Mouse (Mus musculus) ES-Bruce4 (cell line): ENCODE measurements around the gene Cdh13. TPM values are rescaled to one million over a fixed set of nuclear protein-coding genes. Genes with fewer than 3 reads are reported as not detected.

Source experiments
- H3K27ac ChIP-seq: 2 replicates; pipeline ENCODE4 v1.5.1; 2012; ENCODE audit warnings: low read length, inconsistent platforms; ENCODE audit not compliant: insufficient read depth
- H3K27me3 ChIP-seq: 2 replicates; pipeline ENCODE4 v1.6.1; 2012; ENCODE audit warnings: mild to moderate bottlenecking, low read length, inconsistent platforms; ENCODE audit not compliant: control insufficient read depth, poor library complexity, insufficient read depth, severe bottlenecking
- H3K36me3 ChIP-seq: 2 replicates; pipeline ENCODE4 v1.6.1; 2012; ENCODE audit warnings: inconsistent platforms, mild to moderate bottlenecking, low read length, moderate library complexity; ENCODE audit not compliant: control insufficient read depth, poor library complexity, insufficient read depth, severe bottlenecking
- H3K4me1 ChIP-seq: one replicate; pipeline ENCODE4 v1.8.1; 2011; ENCODE audit warnings: low read length; ENCODE audit not compliant: control insufficient read depth, insufficient read depth
- H3K4me3 ChIP-seq: 2 replicates; pipeline ENCODE4 v1.5.1; 2011; ENCODE audit warnings: low read depth, mild to moderate bottlenecking, low read length
- H3K9ac ChIP-seq: 2 replicates; pipeline ENCODE4 v1.6.1; 2012; ENCODE audit warnings: low read depth, mild to moderate bottlenecking, inconsistent platforms; ENCODE audit not compliant: poor library complexity, severe bottlenecking
- H3K9me3 ChIP-seq: replicated peaks from 2 replicates; pipeline ENCODE4 v1.6.1; 2012; ENCODE audit warnings: mild to moderate bottlenecking, low read length, inconsistent platforms; ENCODE audit not compliant: control insufficient read depth, poor library complexity, insufficient read depth, severe bottlenecking
- CTCF ChIP-seq: IDR thresholded peaks from one replicate; pipeline ENCODE4 v1.8.1; 2011; ENCODE audit warnings: low read depth, low read length
- EP300 ChIP-seq: IDR thresholded peaks from 2 replicates; pipeline ENCODE4 v1.6.1; 2011; ENCODE audit warnings: low read depth, low read length; ENCODE audit not compliant: insufficient read depth
- POLR2A ChIP-seq: IDR thresholded peaks from one replicate; pipeline ENCODE4 v1.8.1; 2011; ENCODE audit warnings: low read length; ENCODE audit not compliant: insufficient read depth
- polyA plus RNA-seq: library from polyadenylated mRNA; stranded (reverse); fragments of >200 nt; gene quantifications from 2 replicates; pipeline ENCODE4 v1.2.4, GENCODE M21; 2011; ENCODE audit warnings: low read depth; ENCODE audit not compliant: missing spikeins, insufficient read depth, insufficient read length

Cdh13 gene
- polyA plus RNA-seq, 1 experiment = 2.0 TPM

DNA sequence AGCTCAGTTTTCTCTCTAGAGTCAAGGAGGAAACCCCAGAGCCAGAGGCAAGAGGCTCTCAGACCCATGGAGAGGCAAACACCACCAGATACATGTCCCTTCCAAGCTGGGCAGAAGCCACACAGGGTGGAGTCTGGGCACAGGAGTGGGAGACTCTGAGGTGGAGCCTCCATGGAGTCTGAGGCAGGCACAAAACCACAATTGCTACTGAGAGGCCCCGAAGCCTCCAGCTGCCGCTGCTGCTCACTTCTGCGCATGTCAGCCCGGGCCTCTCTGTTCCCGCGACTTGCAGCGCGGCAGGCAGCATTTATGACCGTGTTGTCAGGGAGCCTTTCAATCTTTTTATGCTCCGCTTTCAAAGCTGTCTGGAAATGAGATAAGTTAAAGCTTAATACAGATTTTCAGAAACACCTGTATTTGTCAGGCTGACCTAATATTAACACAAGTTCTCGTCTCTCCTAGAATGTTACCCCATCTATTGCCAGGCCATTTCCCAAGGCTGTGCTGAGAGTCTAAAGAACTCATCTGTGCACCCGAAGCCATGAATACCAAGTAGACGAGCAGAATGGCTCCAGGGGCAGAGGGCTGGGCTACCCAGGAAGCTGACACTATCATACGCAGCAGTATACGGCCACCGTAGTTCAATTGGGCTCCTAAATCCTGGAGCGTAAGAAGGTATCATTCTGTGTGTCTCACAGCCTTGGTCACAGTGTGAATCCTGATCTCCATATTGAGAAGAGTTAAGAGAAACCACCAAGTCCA lies 30.1 kb downstream of the Cdh13 start:
- Histone ChIP-seq H3K9me3 (no peaks in the 10 kb centered on the region), H3K9ac (no peak overlapping the region), H3K4me1 (no peaks in the 10 kb centered on the region), H3K4me3 (no peak overlapping the region), H3K27ac (no peak overlapping the region), H3K36me3 (no peaks in the 10 kb centered on the region), H3K27me3 (no peaks in the 10 kb centered on the region)
- TF ChIP-seq POLR2A = no peak

DNA sequence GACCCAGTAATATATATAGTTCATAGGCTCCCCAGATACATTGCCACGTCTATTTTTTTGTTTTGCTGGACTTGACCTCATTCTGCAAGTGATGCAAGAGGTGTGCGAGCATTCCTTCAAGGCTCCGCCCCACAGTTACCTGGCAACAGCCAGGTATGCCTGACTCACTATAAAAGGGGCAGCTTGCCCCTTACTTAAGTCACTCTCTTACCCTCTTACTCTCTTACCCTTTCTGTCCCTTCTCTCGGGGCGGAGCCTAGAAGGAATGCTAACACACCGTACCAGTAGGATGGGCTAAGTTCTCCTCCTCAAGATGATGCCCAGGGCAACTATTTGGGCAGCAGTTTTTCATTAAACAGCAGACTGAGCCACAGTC lies 30.6 kb downstream of the Cdh13 start:
- H3K4me3 ChIP-seq = no peak overlapping the region
- no peaks in the 10 kb centered on the region for H3K4me1 ChIP-seq
- no peak overlapping the region for H3K9ac ChIP-seq
- H3K27me3 ChIP-seq = no peaks in the 10 kb centered on the region
- TF ChIP-seq POLR2A = no peak
- no peak for TF ChIP-seq EP300
- no peak for TF ChIP-seq CTCF
- H3K9me3 ChIP-seq = no peaks in the 10 kb centered on the region
- no peaks in the 10 kb centered on the region for H3K36me3 ChIP-seq
- no peak overlapping the region for H3K27ac ChIP-seq

DNA sequence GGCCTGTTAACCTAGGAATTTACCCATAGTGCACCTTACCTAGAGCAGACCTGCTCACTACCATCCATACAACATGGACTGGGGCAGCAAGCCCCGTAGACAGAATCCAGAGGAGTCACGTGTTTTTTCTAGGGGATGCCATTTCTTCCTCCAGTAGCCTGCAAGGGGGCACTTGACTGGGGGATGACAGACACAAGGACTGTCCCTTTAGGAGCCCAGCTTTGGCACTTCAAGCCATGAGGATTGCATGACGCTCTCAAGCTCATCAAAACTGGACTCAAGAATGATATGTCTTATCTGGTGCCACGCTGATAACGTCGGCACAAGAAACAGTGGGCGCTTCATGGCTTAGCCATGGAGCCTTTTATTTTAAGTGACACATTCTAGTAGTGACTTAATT lies 31.4 kb downstream of the Cdh13 start:
- H3K27ac ChIP-seq = no peak overlapping the region
- no peaks in the 10 kb centered on the region for H3K4me1 ChIP-seq
- H3K9ac ChIP-seq = no peak overlapping the region
- H3K9me3 ChIP-seq = no peaks in the 10 kb centered on the region
- no peak overlapping the region for H3K4me3 ChIP-seq
- no peaks in the 10 kb centered on the region for H3K27me3 ChIP-seq
- TF ChIP-seq EP300 (no peak), CTCF (no peak), POLR2A (no peak)
- no peaks in the 10 kb centered on the region for H3K36me3 ChIP-seq

DNA sequence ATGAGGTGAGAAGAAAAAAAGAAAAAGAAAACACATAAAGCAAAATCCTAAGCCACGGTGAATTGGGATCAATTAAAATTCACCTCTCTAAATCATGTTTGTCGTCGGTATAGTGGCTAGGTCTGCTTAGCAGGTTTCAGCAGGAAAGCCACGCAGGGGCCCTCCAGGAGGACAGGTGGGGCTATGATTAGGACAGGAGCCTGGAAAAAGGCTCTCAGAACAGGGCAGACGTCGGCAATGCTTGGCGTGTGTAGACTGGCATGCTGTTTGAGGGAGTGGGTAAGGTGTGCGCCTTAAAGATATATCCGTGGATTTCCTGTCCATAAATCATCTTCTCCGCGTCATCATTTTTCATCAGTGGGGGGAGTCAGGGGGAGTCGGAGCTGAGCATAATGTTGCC lies 32.9 kb downstream of the Cdh13 start:
- TF ChIP-seq EP300 = no peak
- no peaks in the 10 kb centered on the region for H3K9me3 ChIP-seq
- H3K27ac ChIP-seq = no peak overlapping the region
- H3K9ac ChIP-seq = no peak overlapping the region
- H3K36me3 ChIP-seq = no peaks in the 10 kb centered on the region
- no peaks in the 10 kb centered on the region for H3K4me1 ChIP-seq
- no peaks in the 10 kb centered on the region for H3K27me3 ChIP-seq
- no peak overlapping the region for H3K4me3 ChIP-seq

DNA sequence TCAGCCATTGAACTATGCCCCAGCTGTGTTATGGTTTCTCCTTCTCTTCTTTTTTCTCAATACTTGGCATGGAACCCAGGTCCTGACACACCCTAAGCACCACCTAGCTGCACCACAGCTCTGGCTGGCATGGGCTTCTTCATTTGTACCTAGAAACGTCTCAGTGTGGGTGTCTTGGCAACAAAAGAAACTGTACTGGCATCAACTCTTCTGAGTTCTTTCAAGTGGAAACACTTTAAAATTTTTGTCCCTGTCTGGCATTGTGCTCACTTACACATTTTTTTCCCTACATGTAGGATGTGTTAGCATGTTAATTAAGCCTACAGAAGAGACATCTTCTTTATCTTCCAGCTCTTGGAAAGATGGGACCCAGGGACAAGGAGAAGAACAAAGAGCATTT lies 37.0 kb downstream of the Cdh13 start:
- Histone ChIP-seq H3K4me3 (no peak overlapping the region), H3K9me3 (no peaks in the 10 kb centered on the region), H3K36me3 (no peaks in the 10 kb centered on the region), H3K27ac (no peak overlapping the region), H3K4me1 (no peaks in the 10 kb centered on the region), H3K9ac (no peak overlapping the region), H3K27me3 (no peaks in the 10 kb centered on the region)
- TF ChIP-seq CTCF = no peak
- no peak for TF ChIP-seq EP300
- TF ChIP-seq POLR2A = no peak

DNA sequence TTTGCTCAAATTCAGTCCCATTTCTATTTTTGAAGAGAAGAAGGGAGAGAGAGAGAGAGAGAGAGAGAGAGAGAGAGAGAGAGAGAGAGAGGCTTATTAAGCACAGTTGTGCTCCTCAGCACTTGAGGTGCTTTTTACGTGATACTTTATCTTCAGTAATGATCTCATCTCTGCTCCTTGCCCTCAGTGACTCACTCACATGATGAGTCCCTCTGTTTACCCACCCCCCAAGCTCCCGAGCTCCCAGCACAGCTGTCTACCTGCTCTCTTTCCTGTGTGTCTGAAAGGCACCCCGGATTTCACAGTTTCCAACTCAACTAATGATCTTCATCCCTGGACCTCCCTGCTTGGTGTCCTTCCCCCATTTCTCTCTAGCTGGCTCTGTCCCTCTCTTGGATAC lies 39.9 kb downstream of the Cdh13 start:
- no peak overlapping the region for H3K4me3 ChIP-seq
- TF ChIP-seq POLR2A (no peak), EP300 (no peak), CTCF (no peak)
- H3K27me3 ChIP-seq = no peaks in the 10 kb centered on the region
- H3K4me1 ChIP-seq = no peaks in the 10 kb centered on the region
- no peak overlapping the region for H3K9ac ChIP-seq
- H3K27ac ChIP-seq = no peak overlapping the region
- H3K9me3 ChIP-seq = no peaks in the 10 kb centered on the region
- no peaks in the 10 kb centered on the region for H3K36me3 ChIP-seq
